Mouse (Mus musculus) adrenal gland, postnatal 25 days (tissue): ENCODE measurements around the gene Lpp. TPM values are rescaled to one million over a fixed set of nuclear protein-coding genes. Genes with fewer than 3 reads are reported as not detected.
"Not testable (repeated sequence)": the region's sequence is repeated elsewhere in the genome, so short reads cannot be mapped to it uniquely, and the experiment has no call there.

Experiments
- DNase-seq: peaks from one replicate; pipeline ENCODE4 v3.0.0; 2021; ENCODE audit warnings: mixed read lengths
- microRNA-seq, 2 experiments: library from miRNA; unstranded; fragments of <30 nt; microRNA quantifications; one replicate each; pipeline ENCODE4 v1.2.0; 2021
- total RNA-seq: library from RNA; stranded (reverse); gene quantifications from 2 replicates; pipeline ENCODE4 v1.2.3, GENCODE M21; 2021

Gene Lpp
- total RNA-seq, 1 experiment from 2014 or later: 103 TPM

DNA sequence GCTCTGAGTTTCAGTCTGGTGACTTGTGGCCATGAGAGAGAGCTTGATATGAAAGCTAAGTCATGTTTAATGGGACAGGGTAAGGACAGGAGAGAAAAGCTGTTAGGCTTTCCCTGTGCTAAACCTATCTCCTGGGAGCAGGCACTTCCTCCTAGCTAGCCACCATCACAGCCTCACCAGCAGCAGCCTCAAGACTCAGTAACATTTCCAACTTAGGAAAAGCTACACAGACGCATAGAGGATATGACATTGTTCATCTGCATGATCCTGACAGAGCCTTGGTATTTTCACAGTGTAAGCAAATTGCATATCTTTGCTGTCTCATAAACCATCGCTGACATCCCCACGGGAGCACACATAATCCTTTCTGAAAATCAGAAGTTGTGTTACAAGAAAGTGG lies 598.7 kb downstream of the Lpp start:
- DNase-seq: no peak

DNA sequence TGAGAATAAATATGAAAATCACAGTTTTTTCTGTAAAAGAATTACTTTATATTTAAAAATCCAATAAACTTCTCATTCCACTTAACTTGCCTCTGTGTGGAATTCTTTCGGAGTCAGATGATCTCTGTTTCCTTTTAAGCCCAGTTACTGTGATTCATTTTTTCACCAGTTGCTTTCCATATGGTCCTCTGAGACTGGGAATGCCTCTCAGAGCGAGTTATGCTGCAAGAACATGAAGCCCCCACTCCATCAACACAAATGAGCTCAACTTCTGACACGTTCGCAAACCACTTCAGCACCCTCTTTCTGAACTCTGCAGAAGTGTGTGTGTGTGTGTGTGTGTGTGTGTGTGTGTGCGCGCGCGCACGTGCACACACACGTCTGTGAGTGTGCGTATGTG lies 599.2 kb downstream of the Lpp start:
- DNase-seq: no peak

DNA sequence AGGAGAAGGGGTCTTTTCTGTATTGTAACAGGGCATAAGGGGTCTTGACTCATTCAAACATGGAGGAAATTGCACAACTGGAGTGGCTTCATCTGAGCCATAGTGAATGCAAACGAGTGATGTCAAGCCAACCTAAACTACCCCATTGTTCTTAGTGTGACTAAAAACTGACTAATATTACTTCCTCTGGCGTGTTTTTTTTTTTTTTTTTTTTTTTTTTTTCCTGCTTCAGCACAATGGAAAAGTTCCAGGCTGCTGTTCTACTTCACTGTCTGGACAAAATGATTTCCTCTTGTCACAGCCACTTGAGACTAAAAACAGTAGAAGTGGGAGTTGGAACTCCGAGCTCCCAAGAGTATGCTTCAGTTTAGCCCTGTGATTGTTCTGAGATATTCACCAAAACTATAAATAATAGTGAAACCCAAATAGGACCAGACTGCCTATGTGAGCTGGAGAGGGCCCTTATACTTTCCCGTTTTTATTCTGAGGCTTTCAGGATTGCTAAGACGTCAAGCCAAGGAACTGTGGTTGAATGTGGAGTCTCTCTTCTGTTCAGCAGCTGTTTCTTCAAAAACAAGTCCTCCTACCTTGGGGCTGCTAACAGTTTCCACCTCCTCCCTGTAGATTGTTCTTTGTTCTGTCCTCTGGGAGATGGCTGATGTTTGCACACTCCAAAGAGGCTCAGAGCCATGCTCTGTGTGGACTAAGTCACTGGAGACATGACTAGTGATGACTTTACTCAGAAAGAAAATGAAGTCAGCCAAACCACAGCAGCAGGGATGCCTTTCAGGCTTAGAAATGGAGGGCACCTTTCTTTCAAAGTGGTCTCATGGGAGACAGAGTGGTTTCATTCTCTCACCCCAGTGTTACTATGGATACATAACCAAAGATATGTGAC lies 617.9 kb downstream of the Lpp start:
- no peak for DNase-seq

DNA sequence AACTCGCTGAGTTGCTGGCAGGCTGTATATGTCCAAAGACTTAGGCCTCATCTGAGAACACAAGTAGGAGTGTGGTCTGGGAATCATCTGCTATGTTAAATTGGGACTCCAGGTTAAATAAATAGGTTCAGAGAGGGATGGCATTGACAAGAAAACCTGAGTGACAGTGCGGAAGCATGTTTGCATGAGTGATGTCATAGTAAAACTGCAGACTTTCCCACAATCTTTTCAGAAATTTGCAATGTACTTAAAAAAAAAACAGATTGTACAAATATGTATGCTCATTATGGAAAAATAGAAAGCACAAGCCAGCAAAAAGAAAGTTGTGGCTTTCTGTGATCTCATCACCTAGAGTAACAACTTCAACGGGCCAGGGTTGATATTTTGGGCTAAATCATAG lies 619.6 kb downstream of the Lpp start:
- no peak for DNase-seq

DNA sequence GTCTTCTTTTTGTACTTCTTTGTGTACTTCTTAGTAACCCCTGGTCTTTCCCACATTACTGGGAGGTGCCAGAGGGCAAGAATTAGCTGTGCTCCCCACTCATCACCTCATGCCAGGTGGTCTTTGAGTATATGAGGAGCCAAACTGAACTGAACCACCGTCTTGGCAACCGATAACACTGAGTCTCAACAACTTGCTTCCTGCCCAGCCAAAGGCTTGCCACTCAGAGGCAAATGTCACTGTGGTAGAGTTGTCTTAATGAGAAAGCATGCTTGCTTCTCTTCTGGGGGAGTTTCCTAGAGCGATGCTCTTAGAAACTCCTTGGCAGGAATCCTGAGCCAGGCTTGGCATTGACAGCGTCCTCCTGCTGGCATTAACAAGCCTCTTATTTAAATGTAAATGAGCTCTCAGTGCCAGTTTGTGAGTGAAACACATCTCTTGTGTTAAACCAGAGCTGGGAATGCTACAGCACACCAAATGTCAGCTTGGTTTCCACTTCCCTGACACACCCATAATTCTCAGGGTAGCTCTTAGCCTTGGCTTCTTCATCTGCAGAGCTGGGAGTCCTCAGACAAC lies 623.0 kb downstream of the Lpp start:
- DNase-seq: no peak

DNA sequence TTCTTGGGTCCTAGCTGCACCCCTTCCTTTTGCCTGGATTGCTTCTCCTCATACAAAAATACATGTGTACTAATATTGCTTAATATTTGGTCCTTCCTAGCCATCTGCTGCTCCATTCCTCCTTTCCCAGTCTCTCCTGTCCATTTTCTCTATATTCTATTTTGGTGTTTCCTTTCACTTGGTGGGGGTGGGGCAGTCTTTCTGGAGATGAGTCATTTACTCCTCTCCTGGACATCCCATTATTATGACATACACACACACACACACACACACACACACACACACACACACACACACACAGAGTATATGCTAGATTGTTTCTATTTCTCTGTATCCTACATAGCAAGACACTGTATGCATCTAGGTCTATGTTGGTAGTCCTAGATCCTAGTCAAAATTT lies 623.7 kb downstream of the Lpp start:
- no peak for DNase-seq

DNA sequence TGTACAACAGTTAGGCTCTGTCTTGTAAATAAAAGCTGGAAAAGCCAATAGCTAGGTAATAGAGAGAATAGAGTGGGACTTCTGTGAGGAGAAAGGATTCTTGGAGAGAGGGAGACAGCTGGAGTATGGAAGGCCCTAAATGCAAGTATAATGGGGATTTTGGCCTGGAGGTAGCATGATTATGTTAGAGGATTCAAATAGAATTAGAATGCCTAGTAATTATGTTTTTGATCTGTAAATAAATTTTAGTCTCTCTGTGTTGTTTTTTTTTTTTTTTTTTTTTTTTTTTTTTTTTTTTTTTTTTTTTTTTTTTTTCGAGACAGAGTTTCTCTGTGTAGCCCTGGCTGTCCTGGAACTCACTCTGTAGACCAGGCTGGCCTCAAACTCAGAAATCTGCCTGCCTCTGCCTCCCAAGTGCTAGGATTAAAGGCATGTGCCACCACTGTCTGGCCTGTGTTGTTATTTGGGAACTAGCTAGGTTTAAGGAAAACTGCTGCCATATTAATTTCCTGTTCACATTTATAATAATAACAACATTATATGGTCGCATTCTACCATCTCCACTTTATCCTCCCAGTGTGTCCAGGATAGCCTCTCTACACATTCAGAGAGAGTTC lies 628.5 kb downstream of the Lpp start:
- DNase-seq: not testable (repeated sequence)

DNA sequence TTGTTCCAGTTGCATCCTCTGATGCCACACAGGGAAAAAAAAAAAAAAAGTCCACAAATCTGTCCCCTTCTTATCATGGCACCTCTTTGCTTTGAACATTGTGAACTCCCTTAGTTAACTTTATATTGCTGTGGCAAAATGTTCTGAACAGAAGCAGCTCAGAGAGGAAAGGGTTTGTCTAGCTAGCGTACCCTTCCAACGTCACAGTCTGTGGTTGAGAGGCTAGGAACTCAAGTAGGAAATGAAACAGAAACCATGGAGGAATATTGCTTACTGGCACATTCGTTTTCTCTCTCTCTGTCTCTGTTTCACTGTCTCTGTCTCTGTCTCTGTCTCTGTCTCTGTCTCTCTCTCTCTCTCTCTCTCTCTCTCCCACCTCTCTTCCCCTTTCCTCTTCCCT lies 631.3 kb downstream of the Lpp start:
- no peak for DNase-seq

DNA sequence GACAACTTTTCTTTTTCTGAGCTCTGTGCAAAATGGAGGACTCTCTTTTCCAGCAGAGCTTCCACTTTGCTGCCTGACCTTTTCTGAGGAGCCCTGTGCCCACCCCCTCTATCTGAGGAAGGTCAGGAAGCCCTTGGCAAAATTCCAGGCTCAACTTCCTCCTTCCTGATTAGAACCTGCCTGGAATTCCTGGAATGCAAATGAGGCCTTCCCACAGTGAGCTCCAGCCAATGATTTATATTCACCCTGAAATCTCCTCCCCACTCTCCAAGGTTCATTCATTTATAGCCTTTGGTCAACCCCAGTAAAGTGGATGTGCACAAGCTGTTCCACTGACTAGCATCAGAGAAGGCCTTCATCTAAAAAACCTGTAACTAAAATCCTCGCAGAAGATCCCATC lies 632.9 kb downstream of the Lpp start:
- no peak for DNase-seq

DNA sequence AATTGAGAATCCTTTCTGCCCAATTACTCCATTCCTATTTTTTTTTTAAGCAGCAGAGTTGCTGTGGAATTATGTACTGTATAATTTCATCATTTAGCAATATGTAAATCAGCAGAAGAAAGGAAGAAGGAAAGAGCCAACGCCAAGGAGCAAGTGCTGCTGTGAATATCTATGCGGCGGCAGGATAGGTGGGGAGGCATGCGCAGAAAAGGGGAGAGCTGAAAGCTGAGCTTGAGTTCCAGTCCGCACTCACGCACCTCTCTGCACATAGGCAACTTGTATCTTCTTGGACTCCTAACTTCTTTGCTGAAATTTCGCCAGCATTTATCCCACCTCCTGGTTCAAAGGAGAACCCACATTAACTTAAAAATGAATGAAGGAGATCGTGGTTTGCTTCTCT lies 636.2 kb downstream of the Lpp start:
- DNase-seq: no peak

DNA sequence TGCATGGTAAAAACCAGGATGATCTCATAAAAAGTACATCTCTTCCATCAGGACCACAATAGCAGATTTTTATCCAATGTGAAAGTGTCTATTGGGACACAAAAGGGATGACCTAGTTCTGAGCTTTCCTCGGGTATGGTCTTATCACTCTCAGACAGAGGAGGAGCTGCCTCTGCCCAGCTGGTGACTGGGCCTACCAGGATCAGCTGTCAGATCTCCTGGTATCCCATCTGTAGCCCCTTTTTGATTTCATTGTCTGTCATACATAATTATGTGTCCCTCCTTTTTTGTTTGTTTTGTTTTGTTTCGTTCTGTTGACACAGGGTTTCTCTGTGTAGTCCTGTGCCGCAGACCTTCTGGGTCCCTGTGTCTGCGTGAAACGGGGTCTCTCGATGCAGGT lies 644.1 kb downstream of the Lpp start:
- DNase-seq: no peak

DNA sequence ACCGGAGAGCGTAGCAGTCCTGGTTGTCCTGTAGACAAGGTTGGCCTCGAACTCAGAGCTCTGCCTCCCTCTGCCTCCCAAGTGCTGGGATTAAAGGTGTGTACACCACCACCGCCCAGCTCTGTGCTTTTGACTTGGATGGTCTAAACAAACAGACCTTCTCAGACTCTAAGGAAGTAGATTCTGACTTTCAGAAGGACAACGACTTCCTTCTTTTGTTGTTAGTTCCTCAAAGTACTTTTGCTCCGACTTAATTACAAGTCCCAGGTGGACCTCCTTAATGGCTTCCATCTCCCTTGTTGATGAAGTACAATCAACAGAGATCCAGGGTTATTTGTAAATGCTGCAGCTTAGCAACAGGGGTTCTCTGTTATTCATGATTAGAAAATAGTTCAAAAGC lies 645.2 kb downstream of the Lpp start:
- DNase-seq: no peak

DNA sequence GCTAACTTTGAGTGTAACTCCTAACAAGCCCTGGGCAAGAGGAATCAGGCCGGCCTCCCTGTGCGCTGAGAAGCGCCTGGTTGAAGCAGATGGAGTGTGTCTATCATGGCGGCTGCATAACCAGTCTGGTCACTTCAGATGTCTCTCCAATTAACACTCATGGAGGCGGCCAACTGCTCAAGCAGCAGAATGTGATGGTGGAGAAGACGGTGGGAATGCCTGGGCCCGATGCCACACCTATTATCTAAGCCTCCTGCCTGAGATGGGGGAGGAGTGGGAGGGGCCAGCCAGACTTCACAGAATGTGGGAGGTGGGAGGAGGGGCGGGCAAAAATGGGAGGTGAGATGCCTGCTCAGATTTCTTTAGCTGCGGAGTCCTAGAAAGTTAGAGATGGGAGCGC lies 646.6 kb downstream of the Lpp start:
- no peak for DNase-seq

DNA sequence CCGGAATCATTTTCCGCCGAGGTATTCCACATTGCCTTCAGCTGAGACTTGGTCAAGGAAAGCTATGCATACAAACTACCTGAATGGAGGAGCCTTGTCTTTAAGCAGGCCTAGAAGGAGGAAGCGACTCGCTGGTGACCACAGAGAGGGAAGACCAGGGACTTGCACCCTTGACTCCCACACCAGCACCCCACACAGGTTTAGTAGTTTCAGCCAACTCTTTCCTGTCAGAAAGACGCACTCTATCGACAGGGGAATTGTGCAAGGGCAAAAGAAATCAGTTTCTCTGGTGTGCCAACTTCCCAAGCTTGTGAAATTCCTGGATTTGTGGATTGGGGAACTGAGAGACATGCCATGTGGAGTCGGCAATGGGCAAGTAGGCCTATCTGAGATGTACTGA lies 647.9 kb downstream of the Lpp start:
- no peak for DNase-seq

DNA sequence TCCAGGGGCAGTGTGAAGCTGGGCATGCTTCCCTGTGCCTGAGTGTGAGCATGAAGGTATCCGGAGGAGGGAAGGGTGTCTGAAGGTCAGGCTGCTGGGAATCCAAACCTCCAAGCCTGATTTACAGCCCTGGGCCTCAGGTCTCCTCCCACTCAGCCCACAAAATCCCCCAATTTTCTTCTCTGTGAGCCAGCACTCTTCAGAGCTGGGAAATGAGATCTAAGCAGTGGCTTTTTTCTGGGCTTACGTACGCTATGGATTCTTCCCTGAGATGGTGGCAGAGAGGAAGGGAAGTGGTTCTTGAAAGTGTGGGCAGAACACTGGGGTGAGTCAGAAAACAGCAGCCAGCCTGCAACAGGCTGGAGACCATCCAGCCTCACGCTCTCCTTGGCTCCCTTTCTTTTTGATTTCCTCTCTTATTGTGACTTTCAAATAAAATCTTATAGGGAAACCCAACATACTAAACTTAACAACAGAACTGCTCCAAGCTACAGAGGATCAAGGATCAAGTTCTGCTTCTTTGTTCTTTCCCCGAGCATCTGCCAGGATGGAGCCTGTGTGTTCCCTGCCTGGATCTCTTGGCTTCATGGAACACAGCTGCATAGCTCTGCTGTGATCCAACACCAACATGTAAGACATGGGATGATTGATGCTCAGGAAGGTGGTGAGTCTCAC lies 648.7 kb downstream of the Lpp start:
- DNase-seq: peak; percentile 29

Small RNA genes within 50 kb of the gene (microRNA-seq; reads per million reads assigned to microRNA genes)
- gene Mir28a: 4,808 to 5,222 reads per million in 2 experiments
